Mouse (Mus musculus) T-cell, adult 2 months (primary cell): Measurements from ENCODE around the gene Aif1l.
"Not testable (repeated sequence)": the region's sequence is repeated elsewhere in the genome, so short reads cannot be mapped to it uniquely, and the experiment has no call there.

Experiments used
- DNase-seq: peaks from one replicate; pipeline ENCODE4 v3.0.0; 2022; ENCODE audit warnings: low spot score

Gene Aif1l

DNA sequence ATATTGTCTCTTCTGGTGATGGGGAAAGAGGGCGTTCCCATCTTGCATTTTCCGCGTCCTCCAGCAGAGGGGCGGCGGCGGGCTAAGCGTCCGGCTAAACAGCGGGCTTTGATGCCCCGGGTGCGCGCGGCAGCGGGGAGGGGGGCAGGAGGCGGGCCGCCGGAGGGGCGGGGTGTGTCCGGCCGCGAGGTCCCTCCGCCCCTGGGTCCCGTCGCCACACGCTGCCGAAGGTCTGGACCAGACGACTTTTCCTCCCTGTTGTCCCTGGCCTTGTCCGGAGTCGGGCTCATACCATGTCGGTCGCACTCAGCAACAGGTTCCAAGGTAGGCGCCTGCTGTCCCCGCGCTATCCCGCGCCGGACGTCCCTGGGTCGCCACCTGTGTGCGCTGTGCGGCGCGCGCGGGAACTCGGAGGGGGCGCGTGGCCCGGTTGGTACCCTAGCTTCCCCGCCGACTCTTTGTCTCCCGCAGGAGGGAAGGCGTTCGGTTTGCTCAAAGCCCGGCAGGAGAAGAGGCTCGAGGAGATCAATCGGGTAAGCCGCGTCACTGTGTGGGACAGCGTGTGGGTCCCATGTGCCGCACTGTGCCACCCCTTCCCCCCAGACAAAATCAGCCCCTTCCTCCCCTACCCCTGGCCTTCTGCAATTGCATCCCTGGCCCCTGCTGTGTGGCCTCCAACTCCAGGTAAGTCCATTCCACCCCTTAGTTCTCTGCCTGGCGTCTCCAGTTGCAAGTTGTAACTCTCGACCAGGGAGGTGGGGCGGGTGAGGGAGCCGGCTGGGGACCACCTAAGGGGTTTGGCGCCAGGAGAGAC, at the start of gene Aif1l:
Gene Aif1l (plus strand): TSS at position 82 of the 814 bp plus-strand sequence.
- peak; percentile 35 for DNase-seq

DNA sequence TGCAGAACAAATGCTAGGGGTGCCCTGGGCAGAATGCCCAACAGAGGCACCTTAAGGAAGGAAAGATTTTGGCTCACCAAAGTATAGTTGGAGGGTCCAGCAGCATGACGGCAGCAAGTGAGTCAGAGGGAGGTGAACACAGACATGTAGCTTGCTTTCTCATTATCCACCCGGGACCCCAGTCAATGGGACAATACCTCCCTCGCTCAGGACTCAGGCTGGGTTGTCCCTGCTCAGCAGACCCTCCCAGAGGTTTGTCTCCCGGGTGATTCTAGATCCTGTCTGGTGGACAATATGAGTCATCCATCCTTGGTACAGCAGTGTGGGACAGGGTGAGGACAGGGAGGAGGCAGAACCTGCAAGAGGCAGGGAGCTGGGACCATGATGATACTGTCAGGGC, 49.0 kb upstream of the Aif1l start:
- DNase-seq: no peak

GRCm38 (mm10) chr2:31901659-31902362, 48.1 kb upstream of the Aif1l start:
- DNase-seq: no peak

- DNase-seq: no peak
Measured at GRCm38 (mm10) chr2:31904089-31904488, 45.9 kb upstream of the Aif1l start.

DNA sequence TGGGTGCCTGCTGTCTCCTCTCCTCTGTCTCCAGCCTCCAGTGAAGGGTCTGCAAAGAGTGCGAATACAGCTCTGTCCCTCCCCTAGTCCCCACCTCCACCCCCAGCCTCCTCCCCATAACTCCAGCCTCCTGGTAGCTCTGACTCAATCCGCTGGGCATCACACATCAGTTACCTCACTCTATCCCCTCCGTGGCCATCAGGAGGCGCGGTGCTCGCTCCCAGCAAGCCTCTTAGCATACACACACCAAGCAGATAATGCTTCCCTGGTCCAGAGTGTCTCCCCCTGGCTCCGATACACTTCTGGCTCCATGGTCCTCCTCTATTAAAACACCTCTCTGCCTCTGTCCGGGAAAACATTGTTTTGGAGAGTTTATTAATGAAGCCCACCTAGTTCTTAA, 45.3 kb upstream of the Aif1l start:
- no peak for DNase-seq

GRCm38 (mm10) chr2:31905682-31906081, 44.3 kb upstream of the Aif1l start:
- DNase-seq: no peak

DNA sequence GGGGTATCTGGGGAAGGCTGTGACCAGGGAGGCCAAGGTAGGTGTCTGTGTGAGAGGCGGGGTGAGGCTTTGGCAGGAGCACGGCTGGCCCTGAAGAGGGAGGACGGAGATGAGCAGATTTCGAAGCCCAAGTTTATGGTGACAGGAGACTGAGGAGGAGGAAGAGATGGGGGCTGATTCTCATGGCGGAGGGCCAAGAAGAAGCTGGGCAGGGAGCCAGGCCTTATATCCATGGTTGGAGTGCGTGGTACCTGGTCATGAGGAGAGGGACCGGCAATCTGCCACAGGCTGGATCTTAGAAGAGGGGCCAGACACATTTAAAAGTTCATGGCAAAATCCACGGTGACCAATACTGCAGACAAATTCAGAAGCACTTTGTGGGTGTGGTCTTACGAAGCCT, 43.5 kb upstream of the Aif1l start:
- no peak for DNase-seq

- DNase-seq: no peak
Measured at GRCm38 (mm10) chr2:31912575-31912974, 37.4 kb upstream of the Aif1l start.

DNA sequence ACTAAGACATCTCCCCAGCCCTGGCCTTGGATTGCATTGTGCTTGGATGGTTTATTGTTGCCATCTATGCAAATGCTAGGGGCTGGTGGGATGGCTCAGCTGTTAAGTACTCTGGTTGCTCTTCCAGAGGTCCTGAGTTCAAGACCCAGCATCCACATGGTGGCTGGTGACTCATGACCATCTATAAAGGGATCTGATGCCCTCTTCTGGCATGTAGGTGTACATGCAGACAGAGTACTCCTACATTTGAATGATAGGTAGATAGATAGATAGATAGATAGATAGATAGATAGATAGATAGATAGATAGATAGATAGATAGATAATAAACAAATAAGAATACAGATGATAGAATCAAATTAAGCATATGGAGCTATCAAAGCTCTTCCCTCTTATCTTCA, 35.7 kb upstream of the Aif1l start:
- DNase-seq: not testable (repeated sequence)

DNA sequence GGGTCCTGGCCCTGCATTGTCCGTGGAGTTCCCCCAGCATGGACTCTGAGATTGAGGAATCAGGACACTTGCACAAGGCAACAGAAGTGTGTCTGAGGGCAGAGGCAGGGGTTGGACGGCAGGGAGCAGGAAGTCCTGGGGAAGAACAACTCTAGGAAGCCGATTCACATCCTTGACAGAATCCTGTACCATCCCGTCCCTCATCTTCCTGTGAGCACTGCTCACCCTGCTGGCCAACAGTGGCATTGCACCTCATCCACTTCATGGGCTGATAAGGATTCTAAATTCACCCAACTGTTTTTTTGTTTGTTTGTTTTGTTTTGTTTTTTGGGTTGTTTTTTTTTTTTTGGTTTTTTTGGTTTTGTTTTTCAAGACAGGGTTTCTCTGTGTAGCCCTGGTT, 34.8 kb upstream of the Aif1l start:
- peak; percentile 55 for DNase-seq

GRCm38 (mm10) chr2:31917636-31918035, 32.3 kb upstream of the Aif1l start:
- peak; percentile 44 for DNase-seq

- DNase-seq: no peak
Measured at GRCm38 (mm10) chr2:31923645-31924044, 26.3 kb upstream of the Aif1l start.

GRCm38 (mm10) chr2:31924811-31925210, 25.1 kb upstream of the Aif1l start:
- no peak for DNase-seq

GRCm38 (mm10) chr2:31925936-31926335, 24.0 kb upstream of the Aif1l start:
- no peak for DNase-seq

GRCm38 (mm10) chr2:31929664-31930063, 20.3 kb upstream of the Aif1l start:
- peak; percentile 71 for DNase-seq

DNA sequence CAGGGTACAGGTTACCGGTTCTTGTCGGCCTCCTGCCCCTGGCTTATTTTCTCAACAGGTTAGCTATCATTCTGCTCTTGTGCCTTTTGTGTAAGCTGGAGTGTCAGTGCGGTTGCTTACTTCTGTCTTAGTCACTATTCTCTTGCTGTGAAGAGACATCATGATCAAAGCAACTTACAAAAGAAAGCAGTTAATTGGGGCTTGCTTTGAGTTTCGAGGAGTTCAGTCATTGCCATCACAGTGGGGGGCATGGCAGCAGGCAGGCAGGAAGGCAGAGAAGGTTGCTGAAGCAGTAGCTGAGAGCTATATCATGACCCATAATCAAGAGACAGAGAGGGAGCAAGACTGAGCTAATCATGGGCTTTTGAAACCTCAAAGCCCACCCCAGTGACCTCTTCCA, 15.4 kb upstream of the Aif1l start:
- no peak for DNase-seq

DNA sequence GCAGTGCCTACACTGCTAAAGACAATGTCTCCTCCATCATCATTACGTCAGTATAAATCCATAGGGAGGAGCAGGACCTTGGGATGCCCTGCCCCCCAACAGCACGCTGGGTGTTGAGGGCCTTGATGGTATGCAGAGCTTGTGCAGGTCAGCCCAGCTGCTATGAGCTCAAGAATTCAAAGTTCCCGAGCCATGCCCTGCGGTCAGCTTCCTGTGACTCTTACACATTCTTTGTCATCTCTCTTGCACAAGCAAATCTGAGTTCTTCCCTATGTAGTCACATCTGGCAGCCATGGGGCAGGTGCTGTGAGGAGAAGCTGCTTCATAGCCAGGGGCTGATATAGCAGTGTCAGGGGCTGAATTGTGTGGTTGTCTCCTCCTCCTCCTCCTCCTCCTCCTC, 14.9 kb upstream of the Aif1l start:
- DNase-seq: no peak

DNA sequence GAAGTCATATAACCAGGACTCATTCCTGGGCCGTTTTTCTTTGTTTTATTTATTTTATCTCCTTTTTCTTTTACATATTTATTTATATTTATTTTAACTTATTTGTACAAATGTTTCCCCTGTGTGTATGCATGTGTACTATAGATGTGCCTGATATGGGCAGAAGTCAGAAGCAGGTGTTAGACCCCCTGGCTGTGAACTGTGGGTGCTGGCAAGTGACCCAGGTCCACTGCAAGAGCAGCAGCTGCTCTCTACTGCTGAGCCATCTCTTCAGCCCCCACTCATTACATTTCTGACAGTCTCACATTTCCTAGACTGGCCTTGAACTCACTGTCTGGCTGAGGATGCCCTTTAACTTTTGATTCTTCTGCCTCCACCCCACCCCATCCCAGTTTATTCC, 11.6 kb upstream of the Aif1l start:
- no peak for DNase-seq

- no peak for DNase-seq
Measured at GRCm38 (mm10) chr2:31943011-31943410, 6.9 kb upstream of the Aif1l start.

DNA sequence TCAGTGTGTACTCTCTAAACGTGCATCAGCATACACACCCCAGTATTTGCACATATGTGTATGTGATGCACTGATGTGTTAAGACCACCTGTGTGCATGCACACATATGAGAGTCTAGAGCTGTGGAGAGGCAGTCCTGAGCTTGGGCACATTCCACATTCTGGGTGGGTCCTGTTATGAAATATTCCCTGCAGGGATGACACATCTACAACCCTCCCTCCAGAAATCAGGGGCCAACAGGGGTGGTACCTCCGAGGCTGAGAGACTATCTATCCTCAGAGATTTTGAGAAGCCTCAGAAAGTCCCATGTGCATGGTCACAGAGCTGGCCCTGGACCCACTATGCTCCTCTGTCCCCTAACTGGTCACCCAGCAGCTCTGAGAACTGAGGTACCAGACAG, 4.4 kb upstream of the Aif1l start:
- no peak for DNase-seq

- DNase-seq: no peak
Measured at GRCm38 (mm10) chr2:31948392-31948791, 1.5 kb upstream of the Aif1l start.

DNA sequence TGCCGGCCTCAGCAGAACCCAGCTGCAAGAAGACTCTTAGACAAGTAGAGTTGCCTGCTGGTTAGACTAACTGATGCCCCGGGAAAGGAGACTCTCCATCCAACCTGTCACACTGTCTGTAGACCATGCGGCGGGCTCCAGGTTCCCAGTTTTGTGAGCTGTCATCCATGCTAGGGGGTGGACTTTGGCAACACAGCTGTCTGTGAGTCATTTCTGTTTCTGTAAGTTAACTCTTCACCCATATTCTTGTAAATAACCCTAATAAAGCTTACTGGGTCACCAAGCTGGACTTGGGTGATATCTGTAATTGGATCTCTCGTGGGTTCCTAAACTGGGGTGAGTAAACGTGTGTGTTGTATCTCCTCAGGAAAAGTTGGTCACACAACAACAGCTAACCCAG, 1.1 kb upstream of the Aif1l start:
- no peak for DNase-seq

GRCm38 (mm10) chr2:31950966-31951365, 1.0 kb downstream of the Aif1l start:
- no peak for DNase-seq

DNA sequence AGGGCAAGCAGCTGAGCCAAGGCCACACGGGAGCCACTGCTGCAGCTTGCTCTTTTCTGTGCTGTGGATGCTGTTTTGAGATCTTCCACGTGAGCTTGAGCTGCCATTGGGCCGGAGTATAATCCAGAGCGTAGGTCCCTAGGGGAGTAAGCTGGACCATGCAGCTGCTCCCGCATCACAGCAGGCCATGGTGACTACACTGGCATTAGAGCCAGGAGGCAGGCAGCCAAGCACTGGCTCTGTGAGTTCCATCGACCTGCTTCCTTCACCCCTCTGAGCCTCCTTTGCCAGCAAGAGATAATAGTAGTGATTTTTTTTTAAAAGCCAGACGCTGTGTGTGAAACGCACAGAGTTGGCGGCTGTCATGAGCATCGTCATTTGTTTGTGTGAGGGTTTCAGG, 2.3 kb downstream of the Aif1l start:
- DNase-seq: no peak
